Mouse (Mus musculus) embryonic facial prominence, embryonic 14.5 days (tissue): Measurements from ENCODE around the gene Tmprss11e. TPM values are rescaled to one million over a fixed set of nuclear protein-coding genes. Genes with fewer than 3 reads are reported as not detected.

Experiments
- ATAC-seq: fragments of 200-750 bp; cut with Nextera tagmentation; 2 replicates; pipeline ENCODE4 v1.8.0; 2017; ENCODE audit warnings: low read depth, moderate number of reproducible peaks, moderate TSS enrichment
- DNase-seq: peaks from one replicate; pipeline ENCODE4 v3.0.0-alpha.2; 2015; ENCODE audit warnings: low spot score
- H3K27ac ChIP-seq: fragments of 300-500 bp; sonication (generic); replicated peaks from 2 replicates; pipeline ENCODE4 v1.5.1; 2014; ENCODE audit warnings: low read depth, mild to moderate bottlenecking, low read length, moderate library complexity
- H3K27me3 ChIP-seq: fragments of 300-500 bp; sonication (generic); replicated peaks from 2 replicates; pipeline ENCODE4 v1.6.1; 2014; ENCODE audit warnings: low read length; ENCODE audit not compliant: control insufficient read depth, insufficient read depth
- H3K36me3 ChIP-seq: fragments of 300-500 bp; sonication (generic); 2 replicates; pipeline ENCODE4 v1.6.1; 2014; ENCODE audit warnings: low read length, mixed read lengths; ENCODE audit not compliant: control insufficient read depth, insufficient read depth
- H3K4me1 ChIP-seq: fragments of 300-500 bp; sonication (generic); 2 replicates; pipeline ENCODE4 v1.6.1; 2014; ENCODE audit warnings: antibody characterized with exemption, low read length; ENCODE audit not compliant: control insufficient read depth, insufficient read depth
- H3K4me2 ChIP-seq: fragments of 300-500 bp; sonication (generic); 2 replicates; pipeline ENCODE4 v1.6.1; 2014; ENCODE audit warnings: low read depth, mild to moderate bottlenecking, low read length, moderate library complexity, mixed read lengths
- H3K4me3 ChIP-seq: fragments of 300-500 bp; sonication (generic); 2 replicates; pipeline ENCODE4 v1.5.1; 2014; ENCODE audit warnings: low read depth, mild to moderate bottlenecking, low read length
- H3K9ac ChIP-seq: fragments of 300-500 bp; sonication (generic); 2 replicates; pipeline ENCODE4 v1.6.1; 2014; ENCODE audit warnings: low read depth, mild to moderate bottlenecking, low read length, moderate library complexity, mixed read lengths
- H3K9me3 ChIP-seq: fragments of 300-500 bp; sonication (generic); 2 replicates; pipeline ENCODE4 v1.6.1; 2016; ENCODE audit warnings: low read length; ENCODE audit not compliant: control insufficient read depth
- WGBS: fragments of 180-500 bp; shearing (Covaris S2); extraction: QIAGEN DNeasy Blood & Tissue Kit; methylation state at CpG from one replicate; pipeline ENCODE4 v1.1.7; 2014; 5-methylcytosine and 5-hydroxymethylcytosine counted together
- polyA plus RNA-seq: library from polyadenylated mRNA; unstranded; fragments of >200 nt; fragmentation: Nextera tagmentation; extraction: Ambion mirVana; gene quantifications from 2 replicates; pipeline ENCODE4 v1.2.1, GENCODE M21; 2014

Gene Tmprss11e
- polyA plus RNA-seq: 0.05 and 0.24 TPM in 2 replicates

- DNase-seq: no peak
- no peak within 1 kb of the TSS for H3K4me3 ChIP-seq
- no peaks in the 10 kb centered on the region for H3K4me1 ChIP-seq
- no peaks in the 10 kb centered on the region for H3K27me3 ChIP-seq
- H3K27ac ChIP-seq: no peak within 1 kb of the TSS
- no peaks in the 10 kb centered on the region for H3K9me3 ChIP-seq
- no peak within 1 kb of the TSS for H3K9ac ChIP-seq
- H3K4me2 ChIP-seq: no peak within 1 kb of the TSS
- 79% methylated on average over 4 of the region's 4 CpGs for WGBS
- H3K36me3 ChIP-seq: no peaks in the 10 kb centered on the region
- ATAC-seq: no peak
Observed at GRCm38 (mm10) chr5:86745715-86746114, at the start of gene Tmprss11e. TSS of gene Tmprss11e (minus strand) at chr5:86745815.

GRCm38 (mm10) chr5:86792807-86793206, 47.2 kb upstream of the Tmprss11e start:
- Histone ChIP-seq H3K4me1 (no peaks in the 10 kb centered on the region), H3K4me3 (no peak overlapping the region), H3K36me3 (no peaks in the 10 kb centered on the region), H3K9me3 (no peaks in the 10 kb centered on the region), H3K4me2 (no peak overlapping the region), H3K9ac (no peak overlapping the region), H3K27ac (no peak overlapping the region), H3K27me3 (no peaks in the 10 kb centered on the region)
- 63% methylated on average over 8 of the region's 8 CpGs for WGBS
- no peak for ATAC-seq
- DNase-seq: no peak

- no peak overlapping the region for H3K9ac ChIP-seq
- 74% methylated on average over 4 of the region's 4 CpGs for WGBS
- H3K36me3 ChIP-seq: no peaks in the 10 kb centered on the region
Observed at GRCm38 (mm10) chr5:86792249-86792648, 46.6 kb upstream of the Tmprss11e start.

DNA sequence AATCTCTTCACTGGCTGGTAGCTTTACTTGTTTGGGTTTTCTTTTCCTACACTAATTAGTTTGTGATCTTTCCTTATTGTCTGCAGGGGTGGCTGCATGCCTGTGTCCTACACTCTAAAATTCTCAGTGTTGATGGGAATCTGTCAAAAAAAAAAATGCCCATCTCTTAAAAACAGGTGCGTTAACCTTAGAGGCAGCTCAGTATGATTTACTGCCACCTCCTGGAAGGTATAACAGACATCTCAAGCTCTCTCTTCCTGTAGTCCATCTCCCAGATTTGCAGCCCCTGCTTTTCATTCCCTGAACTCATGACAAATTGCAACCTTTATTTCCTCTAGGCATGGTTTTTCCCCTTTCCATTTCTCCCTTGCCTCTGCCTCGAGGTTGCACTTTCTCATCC, 44.3 kb upstream of the Tmprss11e start:
- Histone ChIP-seq H3K9me3 (no peaks in the 10 kb centered on the region), H3K36me3 (no peaks in the 10 kb centered on the region)

More at GRCm38 (mm10) chr5:86792249-86792648, 46.6 kb upstream of the Tmprss11e start:
- Histone ChIP-seq H3K27me3 (no peaks in the 10 kb centered on the region), H3K27ac (no peak overlapping the region), H3K4me2 (no peak overlapping the region), H3K4me3 (no peak overlapping the region), H3K9me3 (no peaks in the 10 kb centered on the region), H3K4me1 (no peaks in the 10 kb centered on the region)
- no peak for ATAC-seq
- no peak for DNase-seq

DNA sequence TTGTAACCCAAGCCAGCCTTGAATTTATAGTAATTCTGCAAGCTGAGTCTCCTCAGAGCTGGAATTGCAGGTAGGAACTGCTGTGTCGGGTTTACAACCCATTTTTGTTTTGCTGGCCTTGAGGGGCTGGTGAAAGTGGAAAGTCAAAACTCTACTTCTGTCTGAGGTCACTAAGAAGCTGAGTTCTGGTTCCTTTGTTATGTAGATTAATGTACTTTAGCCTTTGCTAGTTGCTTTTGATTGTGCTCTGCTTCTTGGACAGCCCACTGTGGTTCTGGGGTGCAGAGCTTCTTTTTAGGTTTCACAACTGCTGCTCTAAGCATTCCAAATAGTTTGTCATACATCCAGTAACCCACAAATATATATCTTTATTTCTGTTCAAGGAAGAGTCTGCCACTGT, 41.2 kb upstream of the Tmprss11e start:
- ATAC-seq (no peak), DNase-seq (no peak)
- WGBS: 37% methylated on average over 1 of the region's 1 CpGs
- Histone ChIP-seq H3K36me3 (no peaks in the 10 kb centered on the region), H3K4me1 (no peaks in the 10 kb centered on the region), H3K4me2 (no peak overlapping the region), H3K4me3 (no peak overlapping the region), H3K9me3 (no peaks in the 10 kb centered on the region), H3K27me3 (no peaks in the 10 kb centered on the region), H3K27ac (no peak overlapping the region), H3K9ac (no peak overlapping the region)

More for the DNA sequence above, 44.3 kb upstream of the Tmprss11e start:
- ATAC-seq: no peak
- no peak overlapping the region for H3K27ac ChIP-seq
- no peak for DNase-seq
- no peaks in the 10 kb centered on the region for H3K27me3 ChIP-seq
- no peak overlapping the region for H3K4me3 ChIP-seq
- WGBS: 66% methylated on average over 2 of the region's 2 CpGs
- no peak overlapping the region for H3K4me2 ChIP-seq
- H3K9ac ChIP-seq: no peak overlapping the region
- no peaks in the 10 kb centered on the region for H3K4me1 ChIP-seq

GRCm38 (mm10) chr5:86784205-86784604, 38.6 kb upstream of the Tmprss11e start:
- ATAC-seq (no peak), DNase-seq (no peak)
- H3K4me2 ChIP-seq: no peak overlapping the region
- H3K4me1 ChIP-seq: no peaks in the 10 kb centered on the region
- no peaks in the 10 kb centered on the region for H3K27me3 ChIP-seq
- H3K36me3 ChIP-seq: no peaks in the 10 kb centered on the region
- H3K9me3 ChIP-seq: 0 out of 2 replicates have a peak, but pooled peaks cover 2% of the 10 kb centered on the region
- H3K4me3 ChIP-seq: no peak overlapping the region
- no peak overlapping the region for H3K27ac ChIP-seq
- H3K9ac ChIP-seq: no peak overlapping the region
- WGBS: 70% methylated on average over 1 of the region's 1 CpGs

- no peak for ATAC-seq
- 44% methylated on average over 8 of the region's 8 CpGs for WGBS
- H3K27me3 ChIP-seq: no peaks in the 10 kb centered on the region
- no peaks in the 10 kb centered on the region for H3K36me3 ChIP-seq
- DNase-seq: no peak
- H3K4me3 ChIP-seq: no peak overlapping the region
- no peaks in the 10 kb centered on the region for H3K4me1 ChIP-seq
- peaks cover 6% of the 10 kb centered on the region; the same call in 1 of the 2 replicates for H3K9me3 ChIP-seq
- H3K9ac ChIP-seq: no peak overlapping the region
- H3K27ac ChIP-seq: no peak overlapping the region
- no peak overlapping the region for H3K4me2 ChIP-seq
Observed at GRCm38 (mm10) chr5:86783059-86783458, 37.4 kb upstream of the Tmprss11e start.

DNA sequence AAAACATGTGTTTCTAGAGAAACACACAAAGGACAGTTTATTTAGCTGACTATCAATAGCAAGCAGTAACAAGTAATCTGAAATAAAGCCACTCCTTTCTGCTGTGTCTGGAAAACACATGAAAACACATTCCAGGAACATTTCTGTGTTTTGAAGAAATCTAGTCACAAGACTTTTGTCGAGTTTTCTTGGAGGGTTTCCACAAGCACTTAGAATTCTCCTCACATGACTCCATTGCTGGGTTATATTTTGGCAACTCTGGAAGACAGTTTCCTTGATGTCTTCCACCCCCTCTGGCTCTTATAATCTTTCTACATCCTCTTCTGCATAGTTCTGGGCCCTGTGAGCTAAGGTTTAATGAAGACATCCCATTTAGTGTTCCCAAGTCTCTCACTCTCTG, 32.9 kb upstream of the Tmprss11e start:
- H3K4me1 ChIP-seq: no peaks in the 10 kb centered on the region
- H3K4me2 ChIP-seq: no peak overlapping the region
- H3K9me3 ChIP-seq: peaks cover 6% of the 10 kb centered on the region; the same call in 1 of the 2 replicates
- ATAC-seq (no peak), DNase-seq (peak; percentile 63)
- no peak overlapping the region for H3K9ac ChIP-seq
- H3K36me3 ChIP-seq: no peaks in the 10 kb centered on the region
- H3K27me3 ChIP-seq: no peaks in the 10 kb centered on the region
- no peak overlapping the region for H3K4me3 ChIP-seq
- 53% methylated on average over 1 of the region's 1 CpGs for WGBS
- peak overlapping the region; percentile 33; the same call in 1 of the 2 replicates for H3K27ac ChIP-seq

DNA sequence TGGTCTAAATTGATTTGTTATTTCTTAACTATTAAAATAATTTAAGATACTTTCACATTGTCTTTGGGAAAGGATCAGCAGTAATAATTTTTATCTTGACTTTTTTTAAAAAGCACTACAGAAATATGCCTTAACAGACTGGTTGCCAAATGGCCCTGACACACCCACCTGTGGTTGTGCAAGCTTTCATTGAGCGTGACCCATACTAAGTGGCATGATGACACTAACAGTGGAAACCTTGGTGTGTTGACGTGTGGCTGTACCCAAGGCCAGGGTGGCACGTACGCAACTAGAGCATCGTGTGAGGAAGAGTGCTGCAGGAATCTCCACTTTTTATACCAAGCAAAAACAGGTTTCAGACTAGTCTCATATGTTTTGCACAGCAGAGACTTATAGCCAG, 31.3 kb upstream of the Tmprss11e start:
- Histone ChIP-seq H3K9ac (no peak overlapping the region), H3K27ac (no peak overlapping the region), H3K9me3 (peaks cover 6% of the 10 kb centered on the region; the same call in 1 of the 2 replicates), H3K27me3 (no peaks in the 10 kb centered on the region), H3K4me3 (no peak overlapping the region), H3K4me1 (no peaks in the 10 kb centered on the region), H3K4me2 (no peak overlapping the region), H3K36me3 (no peaks in the 10 kb centered on the region)
- WGBS: 84% methylated on average over 5 of the region's 5 CpGs
- ATAC-seq (no peak), DNase-seq (no peak)
